Mouse (Mus musculus) limb, embryonic 11.5 days (tissue): ENCODE measurements around the gene 1810049J17Rik. TPM values are rescaled to one million over a fixed set of nuclear protein-coding genes. Genes with fewer than 3 reads are reported as not detected.

Experiments used
- ATAC-seq: fragments of 200-750 bp; cut with Nextera tagmentation; 2 replicates; pipeline ENCODE4 v1.8.0; 2017; ENCODE audit warnings: low read depth; ENCODE audit not compliant: insufficient number of reproducible peaks, low FRiP score, low TSS enrichment
- DNase-seq: peaks from one replicate; pipeline ENCODE4 v3.0.0-alpha.2; 2015; ENCODE audit warnings: low spot score
- H3K27ac ChIP-seq: fragments of 300-500 bp; sonication (generic); replicated peaks from 2 replicates; pipeline ENCODE4 v1.5.1; 2014; ENCODE audit warnings: low read depth, mild to moderate bottlenecking, low read length
- H3K27me3 ChIP-seq: fragments of 300-500 bp; sonication (generic); 2 replicates; pipeline ENCODE4 v1.6.1; 2014; ENCODE audit warnings: mild to moderate bottlenecking, low read length, mixed read lengths; ENCODE audit not compliant: control insufficient read depth, insufficient read depth
- H3K36me3 ChIP-seq: fragments of 300-500 bp; sonication (generic); 2 replicates; pipeline ENCODE4 v1.6.1; 2014; ENCODE audit warnings: mild to moderate bottlenecking, low read length, moderate library complexity, mixed read lengths; ENCODE audit not compliant: control insufficient read depth, insufficient read depth
- H3K4me1 ChIP-seq: fragments of 300-500 bp; sonication (generic); 2 replicates; pipeline ENCODE4 v1.6.1; 2014; ENCODE audit warnings: low read length, mixed read lengths; ENCODE audit not compliant: control insufficient read depth, insufficient read depth
- H3K4me2 ChIP-seq: fragments of 300-500 bp; sonication (generic); 2 replicates; pipeline ENCODE4 v1.6.1; 2014; ENCODE audit warnings: low read depth, mild to moderate bottlenecking, moderate library complexity; ENCODE audit not compliant: severe bottlenecking
- H3K4me3 ChIP-seq: fragments of 300-500 bp; sonication (generic); 2 replicates; pipeline ENCODE4 v1.5.1; 2014; ENCODE audit warnings: low read depth, low read length
- H3K9ac ChIP-seq: fragments of 300-500 bp; sonication (generic); 2 replicates; pipeline ENCODE4 v1.6.1; 2014; ENCODE audit warnings: mild to moderate bottlenecking, low read length
- H3K9me3 ChIP-seq: fragments of 300-500 bp; sonication (generic); 2 replicates; pipeline ENCODE4 v1.6.1; 2016; ENCODE audit warnings: low read length; ENCODE audit not compliant: control insufficient read depth
- WGBS: fragments of 180-500 bp; shearing (Covaris S2); extraction: QIAGEN DNeasy Blood & Tissue Kit; methylation state at CpG from one replicate; pipeline ENCODE4 v1.1.7; 2014; 5-methylcytosine and 5-hydroxymethylcytosine counted together
- polyA plus RNA-seq: library from polyadenylated mRNA; unstranded; fragments of >200 nt; fragmentation: Nextera tagmentation; extraction: Ambion mirVana; gene quantifications from 2 replicates; pipeline ENCODE4 v1.2.1, GENCODE M21; 2014

Gene 1810049J17Rik
- polyA plus RNA-seq, 1 experiment from 2014 or later: 1.3 TPM

GRCm38 (mm10) chr15:12291757-12292156, 29.9 kb downstream of the 1810049J17Rik start:
- Histone ChIP-seq H3K27me3 (no peaks in the 10 kb centered on the region), H3K4me1 (no peaks in the 10 kb centered on the region), H3K36me3 (no peaks in the 10 kb centered on the region), H3K9me3 (no peaks in the 10 kb centered on the region), H3K27ac (no peak overlapping the region), H3K9ac (no peak overlapping the region), H3K4me2 (no peak overlapping the region), H3K4me3 (no peak overlapping the region)
- no peak for ATAC-seq
- no peak for DNase-seq
- WGBS: 91% methylated on average over 2 of the region's 2 CpGs

GRCm38 (mm10) chr15:12290330-12290729, 31.4 kb downstream of the 1810049J17Rik start:
- ATAC-seq: no peak
- no peaks in the 10 kb centered on the region for H3K27me3 ChIP-seq
- no peak overlapping the region for H3K4me3 ChIP-seq
- H3K9ac ChIP-seq: no peak overlapping the region
- H3K27ac ChIP-seq: no peak overlapping the region
- H3K4me1 ChIP-seq: no peaks in the 10 kb centered on the region
- DNase-seq: no peak
- H3K9me3 ChIP-seq: no peaks in the 10 kb centered on the region
- WGBS: 81% methylated on average over 7 of the region's 7 CpGs
- H3K4me2 ChIP-seq: no peak overlapping the region
- no peaks in the 10 kb centered on the region for H3K36me3 ChIP-seq

- DNase-seq (no peak), ATAC-seq (no peak)
- Histone ChIP-seq H3K9me3 (peaks cover 2% of the 10 kb centered on the region; the same call in 1 of the 2 replicates), H3K36me3 (no peaks in the 10 kb centered on the region), H3K4me2 (no peak overlapping the region), H3K4me1 (no peaks in the 10 kb centered on the region), H3K4me3 (no peak overlapping the region), H3K9ac (no peak overlapping the region), H3K27ac (no peak overlapping the region), H3K27me3 (no peaks in the 10 kb centered on the region)
- WGBS: 85% methylated on average over 5 of the region's 5 CpGs
These were observed 36.2 kb downstream of the 1810049J17Rik start for GRCm38 (mm10) chr15:12285535-12285809.

- Histone ChIP-seq H3K27ac (no peak overlapping the region), H3K4me3 (no peak overlapping the region), H3K4me2 (no peak overlapping the region), H3K9me3 (peaks cover 2% of the 10 kb centered on the region; the same call in 1 of the 2 replicates), H3K36me3 (no peaks in the 10 kb centered on the region), H3K9ac (no peak overlapping the region), H3K27me3 (no peaks in the 10 kb centered on the region), H3K4me1 (no peaks in the 10 kb centered on the region)
- no peak for DNase-seq
- WGBS: 89% methylated on average over 6 of the region's 6 CpGs
- no peak for ATAC-seq
These were observed 36.7 kb downstream of the 1810049J17Rik start for GRCm38 (mm10) chr15:12284794-12285534.

GRCm38 (mm10) chr15:12279816-12280215, 41.9 kb downstream of the 1810049J17Rik start:
- H3K4me1 ChIP-seq: no peaks in the 10 kb centered on the region
- H3K9me3 ChIP-seq: peaks cover 2% of the 10 kb centered on the region; the same call in 1 of the 2 replicates
- 91% methylated on average over 1 of the region's 1 CpGs for WGBS
- no peaks in the 10 kb centered on the region for H3K36me3 ChIP-seq
- no peak for DNase-seq
- no peak overlapping the region for H3K4me2 ChIP-seq
- H3K27me3 ChIP-seq: no peaks in the 10 kb centered on the region
- no peak overlapping the region for H3K4me3 ChIP-seq
- no peak overlapping the region for H3K9ac ChIP-seq
- no peak overlapping the region for H3K27ac ChIP-seq
- ATAC-seq: no peak

- Histone ChIP-seq H3K4me3 (no peak overlapping the region), H3K9ac (no peak overlapping the region), H3K4me1 (no peaks in the 10 kb centered on the region), H3K9me3 (no peaks in the 10 kb centered on the region), H3K27ac (no peak overlapping the region), H3K4me2 (no peak overlapping the region), H3K27me3 (no peaks in the 10 kb centered on the region), H3K36me3 (peaks cover 6% of the 10 kb centered on the region)
- no peak for DNase-seq
- no peak for ATAC-seq
- 90% methylated on average over 4 of the region's 4 CpGs for WGBS
These were observed 46.5 kb downstream of the 1810049J17Rik start for GRCm38 (mm10) chr15:12275091-12275623.

GRCm38 (mm10) chr15:12274053-12274769, 47.5 kb downstream of the 1810049J17Rik start:
- Histone ChIP-seq H3K4me2 (no peak overlapping the region), H3K4me3 (no peak overlapping the region), H3K36me3 (peaks cover 12% of the 10 kb centered on the region), H3K27me3 (no peaks in the 10 kb centered on the region), H3K9me3 (no peaks in the 10 kb centered on the region), H3K9ac (no peak overlapping the region), H3K4me1 (no peaks in the 10 kb centered on the region), H3K27ac (no peak overlapping the region)
- DNase-seq (no peak), ATAC-seq (no peak)
- 65% methylated on average over 4 of the region's 4 CpGs for WGBS

- Histone ChIP-seq H3K9me3 (no peaks in the 10 kb centered on the region), H3K27me3 (no peaks in the 10 kb centered on the region), H3K4me1 (no peaks in the 10 kb centered on the region), H3K4me2 (no peak overlapping the region), H3K4me3 (no peak overlapping the region), H3K27ac (no peak overlapping the region), H3K9ac (no peak overlapping the region), H3K36me3 (peaks cover 12% of the 10 kb centered on the region)
- 81% methylated on average over 12 of the region's 12 CpGs for WGBS
- DNase-seq (no peak), ATAC-seq (no peak)
These were observed 48.2 kb downstream of the 1810049J17Rik start for GRCm38 (mm10) chr15:12273325-12274052.
